Mouse (Mus musculus) stomach, postnatal 0 days (tissue): ENCODE data around the gene Paox. TPM values are rescaled to one million over a fixed set of nuclear protein-coding genes. Genes with fewer than 3 reads are reported as not detected.

Source experiments
- ATAC-seq: fragments of 200-750 bp; cut with Nextera tagmentation; 2 replicates; pipeline ENCODE4 v1.8.0; 2017; ENCODE audit not compliant: low FRiP score, low TSS enrichment
- DNase-seq: peaks from one replicate; pipeline ENCODE4 v3.0.0-alpha.2; 2016; ENCODE audit warnings: low spot score
- H3K27ac ChIP-seq: fragments of 300-500 bp; sonication (generic); replicated peaks from 2 replicates; pipeline ENCODE4 v1.5.1; 2014; ENCODE audit warnings: mild to moderate bottlenecking, control low read depth
- H3K27me3 ChIP-seq: fragments of 300-500 bp; sonication (generic); 2 replicates; pipeline ENCODE4 v1.6.1; 2014; ENCODE audit warnings: low read length; ENCODE audit not compliant: control insufficient read depth, insufficient read depth
- H3K36me3 ChIP-seq: fragments of 300-500 bp; sonication (generic); 2 replicates; pipeline ENCODE4 v1.6.1; 2014; ENCODE audit warnings: low read length, mixed read lengths; ENCODE audit not compliant: control insufficient read depth, insufficient read depth
- H3K4me1 ChIP-seq: fragments of 300-500 bp; sonication (generic); replicated peaks from 2 replicates; pipeline ENCODE4 v1.6.1; 2014; ENCODE audit warnings: antibody characterized with exemption; ENCODE audit not compliant: control insufficient read depth, insufficient read depth
- H3K4me2 ChIP-seq: fragments of 300-500 bp; sonication (generic); replicated peaks from 2 replicates; pipeline ENCODE4 v1.6.1; 2014; ENCODE audit warnings: low read depth, mild to moderate bottlenecking, control low read depth, moderate library complexity
- H3K4me3 ChIP-seq: fragments of 300-500 bp; sonication (generic); 2 replicates; pipeline ENCODE4 v1.5.1; 2014; ENCODE audit warnings: low read depth, low read length, control low read depth
- H3K9ac ChIP-seq: fragments of 300-500 bp; sonication (generic); 2 replicates; pipeline ENCODE4 v1.6.1; 2014; ENCODE audit warnings: mild to moderate bottlenecking, low read length, control low read depth, mixed read lengths
- H3K9me3 ChIP-seq: fragments of 300-500 bp; sonication (generic); 2 replicates; pipeline ENCODE4 v1.6.1; 2016; ENCODE audit warnings: low read length; ENCODE audit not compliant: control insufficient read depth
- CTCF ChIP-seq: IDR thresholded peaks from 2 replicates; pipeline ENCODE4 v1.5.1; 2016; ENCODE audit warnings: antibody characterized with exemption, low read depth, mild to moderate bottlenecking, moderate library complexity
- EP300 ChIP-seq: optimal IDR thresholded peaks from 2 replicates; pipeline ENCODE3; 2016; ENCODE audit warnings: antibody characterized with exemption
- whole genome bisulfite sequencing: fragments of 180-500 bp; shearing (Covaris S2); extraction: QIAGEN DNeasy Blood & Tissue Kit; methylation state at CpG from one replicate; pipeline ENCODE4 v1.1.7; 2014; 5-methylcytosine and 5-hydroxymethylcytosine counted together
- polyA plus RNA-seq: library from polyadenylated mRNA; unstranded; fragments of >200 nt; fragmentation: Nextera tagmentation; extraction: Ambion mirVana; gene quantifications from 2 replicates; pipeline ENCODE4 v1.2.1, GENCODE M21; 2015

Gene Paox
- polyA plus RNA-seq, 1 experiment from 2014 or later, result 27.7 TPM

- ATAC-seq (no peak), DNase-seq (no peak)
- H3K27me3 ChIP-seq, result no peaks in the 10 kb centered on the region
- peak; percentile 25 for TF ChIP-seq EP300
- no peak for TF ChIP-seq CTCF
- no peak overlapping the region for H3K9ac ChIP-seq
- WGBS, result 85% methylated on average over 5 of the region's 5 CpGs
- no peaks in the 10 kb centered on the region for H3K9me3 ChIP-seq
- no peak overlapping the region; the same call in 1 of the 2 replicates for H3K27ac ChIP-seq
- no peaks in the 10 kb centered on the region for H3K4me1 ChIP-seq
- H3K36me3 ChIP-seq, result no peaks in the 10 kb centered on the region; the same call in 1 of the 2 replicates
- no peak overlapping the region for H3K4me2 ChIP-seq
- no peak overlapping the region for H3K4me3 ChIP-seq
Measured at GRCm38 (mm10) chr7:140135106-140135770, 19.6 kb downstream of the Paox start.

- peak within 1 kb of the TSS; percentile 88 for H3K27ac ChIP-seq
- no peaks in the 10 kb centered on the region for H3K4me1 ChIP-seq
- 2% methylated on average over 37 of the region's 39 CpGs for WGBS
- no peaks in the 10 kb centered on the region for H3K36me3 ChIP-seq
- H3K9ac ChIP-seq, result peak within 1 kb of the TSS; percentile 88
- no peaks in the 10 kb centered on the region for H3K9me3 ChIP-seq
- peak within 1 kb of the TSS; percentile 74 for H3K4me3 ChIP-seq
- H3K27me3 ChIP-seq, result no peaks in the 10 kb centered on the region
- peak within 1 kb of the TSS; percentile 88 for H3K4me2 ChIP-seq
- ATAC-seq, result peak; percentile 97
- DNase-seq, result peak; percentile 96
- TF ChIP-seq CTCF, result peak; percentile 33
- no peak for TF ChIP-seq EP300
Measured at GRCm38 (mm10) chr7:140137135-140138020, 21.8 kb downstream of the Paox start, which contains the start of gene Mtg1. Gene Mtg1, plus strand, starts transcription at chr7:140137564.

- Histone ChIP-seq H3K9me3 (no peaks in the 10 kb centered on the region), H3K4me1 (no peaks in the 10 kb centered on the region), H3K27me3 (no peaks in the 10 kb centered on the region), H3K4me2 (peak overlapping the region; percentile 88), H3K36me3 (no peaks in the 10 kb centered on the region), H3K4me3 (peak overlapping the region; percentile 74), H3K27ac (peak overlapping the region; percentile 88), H3K9ac (peak overlapping the region; percentile 88)
- ATAC-seq (no peak), DNase-seq (no peak)
- TF ChIP-seq CTCF (no peak), EP300 (no peak)
- WGBS, result 0% methylated on average over 8 of the region's 8 CpGs
Measured at GRCm38 (mm10) chr7:140138021-140138310, 22.4 kb downstream of the Paox start.

GRCm38 (mm10) chr7:140141350-140141749 lies 25.8 kb downstream of the Paox start:
- no peaks in the 10 kb centered on the region for H3K36me3 ChIP-seq
- no peak for TF ChIP-seq EP300
- TF ChIP-seq CTCF, result peak; percentile 86
- H3K4me3 ChIP-seq, result no peak overlapping the region
- ATAC-seq, result no peak
- no peak overlapping the region for H3K4me2 ChIP-seq
- no peaks in the 10 kb centered on the region for H3K27me3 ChIP-seq
- no peaks in the 10 kb centered on the region for H3K9me3 ChIP-seq
- no peaks in the 10 kb centered on the region for H3K4me1 ChIP-seq
- WGBS, result 3% methylated on average over 14 of the region's 14 CpGs
- DNase-seq, result peak; percentile 76
- H3K9ac ChIP-seq, result no peak overlapping the region
- H3K27ac ChIP-seq, result no peak overlapping the region

- Histone ChIP-seq H3K36me3 (no peaks in the 10 kb centered on the region), H3K9ac (no peak overlapping the region), H3K27ac (no peak overlapping the region), H3K4me1 (no peaks in the 10 kb centered on the region), H3K4me3 (no peak overlapping the region), H3K9me3 (no peaks in the 10 kb centered on the region), H3K4me2 (no peak overlapping the region), H3K27me3 (no peaks in the 10 kb centered on the region)
- ATAC-seq (no peak), DNase-seq (no peak)
- 84% methylated on average over 4 of the region's 4 CpGs for WGBS
- TF ChIP-seq EP300 (no peak), CTCF (no peak)
Measured at GRCm38 (mm10) chr7:140144550-140144949, 29.0 kb downstream of the Paox start.

- Histone ChIP-seq H3K9me3 (no peaks in the 10 kb centered on the region), H3K27ac (no peak overlapping the region), H3K9ac (peak overlapping the region; percentile 39; the same call in 1 of the 2 replicates), H3K36me3 (no peaks in the 10 kb centered on the region), H3K4me2 (peak overlapping the region; percentile 40), H3K4me1 (no peaks in the 10 kb centered on the region), H3K4me3 (peak overlapping the region; percentile 17; the same call in 1 of the 2 replicates), H3K27me3 (no peaks in the 10 kb centered on the region; the same call in 1 of the 2 replicates)
- 3% methylated on average over 28 of the region's 28 CpGs for WGBS
- no peak for TF ChIP-seq CTCF
- no peak for TF ChIP-seq EP300
- DNase-seq (peak; percentile 19), ATAC-seq (peak; percentile 56)
Measured at GRCm38 (mm10) chr7:140153383-140153782, 37.8 kb downstream of the Paox start.
